Mouse (Mus musculus): ENCODE measurements around the gene Tubgcp6. TPM values are rescaled to one million over a fixed set of nuclear protein-coding genes. Genes with fewer than 3 reads are reported as not detected.

Gene Tubgcp6
- polyA plus RNA-seq, 1 experiment from 2014 or later, result 3.3 TPM

DNA sequence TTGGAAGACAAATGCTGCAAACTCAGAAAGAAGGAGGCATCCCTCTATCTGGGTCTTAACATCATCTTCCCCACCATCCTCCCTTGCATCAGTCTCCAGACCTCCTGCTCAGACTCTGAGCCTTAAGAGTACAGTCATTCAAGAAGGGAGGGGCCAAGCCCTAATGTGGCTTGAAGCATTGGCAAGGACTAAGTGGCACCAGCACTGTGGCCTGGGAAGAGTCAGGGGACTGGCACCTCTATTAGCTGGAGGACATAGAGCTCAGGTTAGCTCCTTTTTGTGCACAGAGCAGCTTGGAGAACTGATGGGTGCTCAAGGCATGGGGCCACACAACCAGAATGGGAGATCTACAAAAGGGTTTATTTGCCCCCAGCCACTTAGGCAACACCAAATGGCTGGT, 7.3 kb upstream of the Tubgcp6 start:
- ATAC-seq, result no peak
- Histone ChIP-seq H3K27ac (ENCODE audit: low read depth) (no peak overlapping the region), H3K27me3 (ENCODE audit: insufficient read depth, low read length) (0 out of 2 replicates have a peak, but pooled peaks cover 2% of the 10 kb centered on the region), H3K4me1 (ENCODE audit: insufficient read depth) (peaks cover 18% of the 10 kb centered on the region), H3K9me3 (ENCODE audit: low read length) (no peaks in the 10 kb centered on the region), H3K4me3 (ENCODE audit: low read depth, low read length) (no peak overlapping the region), H3K4me2 (ENCODE audit: low read depth, low read length) (no peak overlapping the region), H3K9ac (replicated peaks) (no peak overlapping the region), H3K36me3 (replicated peaks; ENCODE audit: insufficient read depth, low read length) (no peaks in the 10 kb centered on the region)
- no peak for DNase-seq
- no peak for TF ChIP-seq CTCF (IDR thresholded peaks at IDR 0.05; ENCODE audit: low read depth)
- TF ChIP-seq EP300 (IDR thresholded peaks at IDR 0.05; ENCODE audit: low read depth), result no peak

DNA sequence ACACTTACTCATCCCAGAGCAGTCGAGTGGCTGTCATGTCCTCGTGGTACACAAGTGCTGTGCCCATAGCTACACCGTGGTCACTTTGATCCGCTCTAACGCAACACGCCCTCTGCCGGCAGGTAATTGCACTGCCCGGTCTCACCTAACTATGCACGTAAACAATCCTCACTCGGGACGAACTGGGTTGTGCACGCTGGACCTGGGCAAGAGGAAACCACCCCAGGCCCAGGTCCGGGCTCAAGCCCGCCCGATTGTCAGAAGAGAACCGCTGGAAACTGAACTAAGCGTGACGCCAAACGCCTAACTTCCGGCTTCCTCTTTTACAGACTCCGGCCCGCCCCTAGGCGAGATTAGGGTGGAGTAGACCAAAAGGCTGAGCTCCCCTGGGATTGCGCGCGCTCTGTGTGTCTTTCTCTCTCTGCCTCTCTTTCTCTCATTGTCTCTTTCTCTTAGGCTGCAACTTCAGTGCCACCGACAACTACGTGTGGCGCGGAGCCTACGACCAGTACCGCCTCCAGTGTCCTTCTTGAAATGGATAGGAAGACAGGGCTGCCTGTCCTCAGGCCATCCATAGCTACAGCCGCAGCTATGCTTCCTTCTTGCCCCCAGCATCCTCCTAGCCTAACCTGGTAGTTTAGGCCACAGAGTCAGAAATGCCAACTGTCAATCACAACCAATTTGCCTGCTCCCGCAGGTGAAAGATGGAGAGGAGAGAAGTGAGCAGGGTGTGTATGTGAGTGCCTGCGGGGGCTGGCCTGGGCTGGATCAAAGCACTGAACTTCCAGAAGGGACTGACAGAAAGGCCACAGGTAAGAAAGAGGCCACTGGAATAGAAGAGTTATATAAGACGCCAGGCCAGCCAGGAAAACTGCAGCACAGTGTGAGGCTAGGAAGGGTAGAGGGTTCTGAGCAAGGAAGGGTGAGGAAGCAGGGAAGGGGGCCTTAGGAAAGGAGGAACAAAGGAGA, 5.8 kb upstream of the Tubgcp6 start, which contains the start of gene Hdac10:
TSS of gene Hdac10 (minus strand) at position 319 of the 969 bp plus-strand sequence.
- peak; percentile 88 for DNase-seq
- Histone ChIP-seq H3K4me2 (ENCODE audit: low read depth, low read length) (peak within 1 kb of the TSS; percentile 81), H3K27me3 (ENCODE audit: insufficient read depth, low read length) (no peaks in the 10 kb centered on the region), H3K9me3 (ENCODE audit: low read length) (no peaks in the 10 kb centered on the region), H3K4me3 (ENCODE audit: low read depth, low read length) (peak within 1 kb of the TSS; percentile 56), H3K27ac (ENCODE audit: low read depth) (peak within 1 kb of the TSS; percentile 64), H3K4me1 (ENCODE audit: insufficient read depth) (peaks cover 19% of the 10 kb centered on the region), H3K9ac (replicated peaks) (peak within 1 kb of the TSS; percentile 55), H3K36me3 (replicated peaks; ENCODE audit: insufficient read depth, low read length) (no peaks in the 10 kb centered on the region)
- TF ChIP-seq CTCF (IDR thresholded peaks at IDR 0.05; ENCODE audit: low read depth), result peak; percentile 98
- no peak for TF ChIP-seq EP300 (IDR thresholded peaks at IDR 0.05; ENCODE audit: low read depth)
- ATAC-seq, result peak; percentile 92
- WGBS (ENCODE audit: insufficient replicate concordance), result 3% methylated on average over 36 of the region's 36 CpGs

DNA sequence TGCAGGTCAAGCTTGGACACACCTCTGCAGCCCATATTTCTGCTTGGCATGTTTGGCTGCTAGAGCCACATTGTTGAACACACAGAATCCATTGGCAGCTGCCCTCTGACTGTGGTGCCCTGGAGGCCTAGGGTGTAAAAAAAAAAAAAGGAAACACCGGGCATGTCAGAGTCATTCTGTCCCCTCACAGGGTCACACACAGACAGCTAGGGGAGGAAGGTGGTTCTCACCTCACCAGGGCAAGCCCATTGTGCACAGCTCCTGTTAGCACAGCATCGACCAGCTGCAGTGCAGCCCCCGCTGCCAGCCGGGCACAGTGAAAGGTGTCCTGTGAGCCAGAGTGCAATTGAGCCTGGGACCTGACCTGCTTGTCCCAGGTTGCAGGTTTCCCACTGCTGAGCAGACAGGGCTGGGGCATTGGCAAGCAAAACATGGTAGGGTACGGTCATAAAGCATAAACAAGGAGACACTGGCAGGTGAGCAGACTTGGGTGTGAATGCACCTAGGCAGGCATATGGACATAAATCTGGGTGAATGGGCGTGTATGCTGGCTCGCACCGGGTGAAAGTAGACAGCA, 4.5 kb upstream of the Tubgcp6 start:
- TF ChIP-seq CTCF (IDR thresholded peaks at IDR 0.05; ENCODE audit: low read depth) (no peak), EP300 (IDR thresholded peaks at IDR 0.05; ENCODE audit: low read depth) (no peak)
- peaks cover 24% of the 10 kb centered on the region for H3K4me1 ChIP-seq (ENCODE audit: insufficient read depth)
- peak overlapping the region; percentile 55 for H3K9ac ChIP-seq (replicated peaks)
- no peaks in the 10 kb centered on the region for H3K27me3 ChIP-seq (ENCODE audit: insufficient read depth, low read length)
- no peak overlapping the region for H3K27ac ChIP-seq (ENCODE audit: low read depth)
- no peaks in the 10 kb centered on the region for H3K36me3 ChIP-seq (replicated peaks; ENCODE audit: insufficient read depth, low read length)
- no peaks in the 10 kb centered on the region for H3K9me3 ChIP-seq (ENCODE audit: low read length)
- peak overlapping the region; percentile 81 for H3K4me2 ChIP-seq (ENCODE audit: low read depth, low read length)
- DNase-seq, result no peak
- no peak overlapping the region for H3K4me3 ChIP-seq (ENCODE audit: low read depth, low read length)
- no peak for ATAC-seq
- WGBS (ENCODE audit: insufficient replicate concordance), result 67% methylated on average over 8 of the region's 8 CpGs

DNA sequence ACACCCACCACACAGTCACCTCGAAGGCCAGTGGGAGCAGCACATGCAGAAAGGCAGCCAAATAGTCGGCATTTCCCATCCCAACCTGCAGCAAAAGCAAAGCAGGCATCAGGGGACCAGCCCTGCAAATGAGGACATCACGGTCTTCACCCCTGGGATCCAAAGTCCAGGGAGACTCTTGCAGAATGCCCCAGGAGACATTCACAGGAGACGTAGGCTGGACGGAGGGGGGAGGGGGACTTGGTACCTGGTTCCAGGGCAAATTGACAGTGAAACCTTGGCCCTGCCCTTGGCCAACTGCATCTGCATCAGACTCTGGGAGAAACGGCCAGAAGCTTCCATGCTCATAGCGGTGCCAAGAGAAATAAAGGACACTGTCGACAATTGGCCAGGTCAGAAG, 3.7 kb upstream of the Tubgcp6 start:
- WGBS (ENCODE audit: insufficient replicate concordance), result 82% methylated on average over 8 of the region's 8 CpGs
- no peak overlapping the region for H3K4me3 ChIP-seq (ENCODE audit: low read depth, low read length)
- DNase-seq, result no peak

DNA sequence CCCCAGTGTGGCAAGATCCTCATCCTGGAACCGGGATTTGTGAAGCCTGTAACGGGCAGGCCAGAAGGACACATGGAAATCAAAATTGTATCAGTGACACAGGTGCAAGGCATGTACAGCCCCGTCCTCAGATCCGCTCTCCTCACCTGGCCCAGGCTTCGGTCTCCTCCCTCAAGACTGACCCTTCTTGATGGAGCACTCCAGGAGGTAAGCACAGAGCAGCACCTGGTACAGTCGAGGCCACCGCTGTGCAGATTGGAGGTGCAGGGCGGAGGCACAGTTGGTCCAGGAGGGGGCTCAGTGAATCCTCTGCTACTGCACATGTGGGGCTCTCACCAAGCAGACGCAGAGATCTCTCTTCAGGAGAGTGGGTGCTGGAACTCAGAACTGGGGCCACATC, 2.4 kb upstream of the Tubgcp6 start:
- Histone ChIP-seq H3K4me1 (ENCODE audit: insufficient read depth) (peaks cover 31% of the 10 kb centered on the region), H3K4me2 (ENCODE audit: low read depth, low read length) (no peak overlapping the region), H3K9me3 (ENCODE audit: low read length) (no peaks in the 10 kb centered on the region), H3K4me3 (ENCODE audit: low read depth, low read length) (no peak overlapping the region), H3K27me3 (ENCODE audit: insufficient read depth, low read length) (no peaks in the 10 kb centered on the region), H3K9ac (replicated peaks) (no peak overlapping the region), H3K36me3 (replicated peaks; ENCODE audit: insufficient read depth, low read length) (no peaks in the 10 kb centered on the region; the same call in 1 of the 2 replicates), H3K27ac (ENCODE audit: low read depth) (no peak overlapping the region)
- 92% methylated on average over 9 of the region's 9 CpGs for WGBS (ENCODE audit: insufficient replicate concordance)
- no peak for ATAC-seq
- TF ChIP-seq EP300 (IDR thresholded peaks at IDR 0.05; ENCODE audit: low read depth) (no peak), CTCF (IDR thresholded peaks at IDR 0.05; ENCODE audit: low read depth) (no peak)
- DNase-seq, result no peak

More for the DNA sequence above, 3.7 kb upstream of the Tubgcp6 start:
- Histone ChIP-seq H3K36me3 (replicated peaks; ENCODE audit: insufficient read depth, low read length) (no peaks in the 10 kb centered on the region), H3K9ac (replicated peaks) (no peak overlapping the region), H3K4me2 (ENCODE audit: low read depth, low read length) (no peak overlapping the region), H3K27me3 (ENCODE audit: insufficient read depth, low read length) (no peaks in the 10 kb centered on the region), H3K27ac (ENCODE audit: low read depth) (no peak overlapping the region), H3K9me3 (ENCODE audit: low read length) (no peaks in the 10 kb centered on the region), H3K4me1 (ENCODE audit: insufficient read depth) (peaks cover 26% of the 10 kb centered on the region)
- no peak for ATAC-seq
- TF ChIP-seq CTCF (IDR thresholded peaks at IDR 0.05; ENCODE audit: low read depth) (no peak), EP300 (IDR thresholded peaks at IDR 0.05; ENCODE audit: low read depth) (no peak)

DNA sequence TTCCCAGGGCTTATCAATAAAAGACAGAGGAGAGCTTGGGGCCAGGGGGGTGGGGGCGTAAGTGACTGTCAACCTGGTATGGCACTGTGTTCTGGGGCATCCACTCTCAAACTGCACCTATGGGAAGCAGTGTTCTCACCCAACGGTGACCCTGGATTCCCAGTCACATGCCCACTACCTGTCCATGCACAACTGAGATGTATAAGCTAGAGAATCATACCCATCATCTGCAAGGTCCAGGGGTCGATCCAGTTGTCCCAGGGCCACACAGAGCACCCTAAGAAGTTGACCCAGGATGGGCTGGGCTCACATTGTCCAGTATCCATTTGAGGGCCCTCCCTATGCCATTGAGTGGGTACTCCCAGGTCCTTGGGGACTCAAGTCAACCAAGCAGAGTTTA, 1.4 kb upstream of the Tubgcp6 start:
- H3K36me3 ChIP-seq (replicated peaks; ENCODE audit: insufficient read depth, low read length), result no peaks in the 10 kb centered on the region; the same call in 1 of the 2 replicates
- peaks cover 35% of the 10 kb centered on the region for H3K4me1 ChIP-seq (ENCODE audit: insufficient read depth)
- no peak overlapping the region for H3K9ac ChIP-seq (replicated peaks)
- H3K9me3 ChIP-seq (ENCODE audit: low read length), result no peaks in the 10 kb centered on the region
- no peak for DNase-seq
- TF ChIP-seq EP300 (IDR thresholded peaks at IDR 0.05; ENCODE audit: low read depth), result no peak
- no peak for TF ChIP-seq CTCF (IDR thresholded peaks at IDR 0.05; ENCODE audit: low read depth)
- ATAC-seq, result no peak
- H3K4me3 ChIP-seq (ENCODE audit: low read depth, low read length), result no peak overlapping the region
- 79% methylated on average over 3 of the region's 3 CpGs for WGBS (ENCODE audit: insufficient replicate concordance)
- no peaks in the 10 kb centered on the region for H3K27me3 ChIP-seq (ENCODE audit: insufficient read depth, low read length)
- H3K4me2 ChIP-seq (ENCODE audit: low read depth, low read length), result no peak overlapping the region
- no peak overlapping the region for H3K27ac ChIP-seq (ENCODE audit: low read depth)
